Mouse (Mus musculus) forebrain, postnatal 0 days (tissue): Measurements from ENCODE around the gene Avpr1a. TPM values are rescaled to one million over a fixed set of nuclear protein-coding genes. Genes with fewer than 3 reads are reported as not detected.

ENCODE experiments used
- ATAC-seq: fragments of 200-750 bp; cut with Nextera tagmentation; 2 replicates; pipeline ENCODE4 v1.8.0; 2017; ENCODE audit warnings: mild to moderate bottlenecking, moderate library complexity
- DNase-seq: peaks from one replicate; pipeline ENCODE4 v3.0.0-alpha.2; 2015
- H3K27ac ChIP-seq: fragments of 300-500 bp; sonication (generic); 2 replicates; pipeline ENCODE4 v1.5.1; 2014; ENCODE audit warnings: low read depth, mild to moderate bottlenecking, antibody characterized with exemption, low read length, moderate library complexity, mixed read lengths
- H3K27me3 ChIP-seq: fragments of 300-500 bp; sonication (generic); 2 replicates; pipeline ENCODE4 v1.6.1; 2014; ENCODE audit warnings: mild to moderate bottlenecking, low read length, mixed read lengths; ENCODE audit not compliant: insufficient read depth
- H3K36me3 ChIP-seq: fragments of 300-500 bp; sonication (generic); 2 replicates; pipeline ENCODE4 v1.6.1; 2014; ENCODE audit warnings: mild to moderate bottlenecking, moderate library complexity; ENCODE audit not compliant: insufficient read depth
- H3K4me1 ChIP-seq: fragments of 300-500 bp; sonication (generic); 2 replicates; pipeline ENCODE4 v1.6.1; 2014; ENCODE audit warnings: antibody characterized with exemption; ENCODE audit not compliant: insufficient read depth
- H3K4me2 ChIP-seq: fragments of 300-500 bp; sonication (generic); 2 replicates; pipeline ENCODE4 v1.6.1; 2014; ENCODE audit warnings: low read depth, mild to moderate bottlenecking, moderate library complexity
- H3K4me3 ChIP-seq: fragments of 300-500 bp; sonication (generic); 2 replicates; pipeline ENCODE4 v1.5.1; 2014; ENCODE audit warnings: low read depth, low read length, mixed read lengths
- H3K9ac ChIP-seq: fragments of 300-500 bp; sonication (generic); 2 replicates; pipeline ENCODE4 v1.6.1; 2014; ENCODE audit warnings: mild to moderate bottlenecking
- H3K9me3 ChIP-seq: fragments of 300-500 bp; sonication (generic); 2 replicates; pipeline ENCODE4 v1.6.1; 2016; ENCODE audit warnings: low read length
- CTCF ChIP-seq: sonication (generic); IDR thresholded peaks from 2 replicates; pipeline ENCODE4 v1.5.1; 2016; ENCODE audit warnings: antibody characterized with exemption, control low read depth, low read depth
- WGBS: fragments of 180-500 bp; shearing (Covaris S2); extraction: QIAGEN DNeasy Blood & Tissue Kit; methylation state at CpG from one replicate; pipeline ENCODE4 v1.1.7; 2014; 5-methylcytosine and 5-hydroxymethylcytosine counted together
- polyA plus RNA-seq: library from polyadenylated mRNA; unstranded; fragments of >200 nt; fragmentation: Nextera tagmentation; extraction: Ambion mirVana; gene quantifications from 2 replicates; pipeline ENCODE4 v1.2.1, GENCODE M21; 2015
- total RNA-seq: library from RNA; depleted of rRNA; stranded (reverse); fragments of >200 nt; gene quantifications from 2 replicates; pipeline ENCODE4 v1.2.3, GENCODE M21; 2014; rRNA removed

Avpr1a gene
- total RNA-seq (3.0 and 3.3 TPM in 2 replicates), polyA plus RNA-seq (2.5 and 3.9 TPM in 2 replicates)

DNA sequence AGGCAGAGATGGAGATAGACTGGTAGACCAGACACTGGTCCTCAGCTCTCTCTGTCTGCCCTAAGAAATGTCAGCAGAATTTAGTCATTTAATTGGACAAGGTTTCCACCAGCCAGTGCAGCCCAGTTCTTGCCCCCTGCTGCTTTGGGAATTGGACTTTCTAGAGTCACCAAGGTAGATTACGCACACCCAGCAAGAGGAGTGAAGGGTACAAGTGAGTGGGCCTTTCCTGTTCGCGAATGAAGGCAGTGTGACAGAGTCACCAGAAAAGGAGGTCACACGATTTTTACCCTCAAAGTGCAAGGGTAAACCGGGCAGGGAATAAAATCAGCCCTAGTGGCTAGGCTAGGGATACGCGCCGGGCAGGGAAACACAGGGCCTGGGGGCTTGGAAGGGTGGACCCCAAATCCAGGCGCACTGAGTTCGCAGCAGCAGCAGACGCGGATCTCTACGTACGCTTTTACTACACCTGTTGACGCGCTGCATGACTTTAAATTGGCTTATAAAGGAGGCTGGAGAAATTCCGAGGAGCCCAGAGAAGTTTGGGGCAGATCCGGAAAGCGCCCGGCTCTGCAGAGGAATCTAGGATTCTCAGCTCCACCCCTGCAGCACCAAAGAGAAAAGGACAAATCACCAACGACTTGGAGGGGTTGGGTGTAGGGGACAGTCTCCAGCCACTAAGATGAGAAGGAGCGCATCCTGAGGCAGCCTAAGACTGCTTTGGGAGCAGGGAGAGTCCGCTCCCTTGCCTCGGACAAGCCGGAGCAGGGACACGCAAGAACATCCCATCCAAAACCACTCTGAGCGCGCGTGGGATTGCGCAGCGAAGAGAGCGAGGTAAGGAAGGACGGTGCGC, at the start of gene Avpr1a:
Gene Avpr1a, plus strand, starts transcription at position 639 of the 856 bp plus-strand sequence.
- ATAC-seq (peak; percentile 25), DNase-seq (no peak)
- Histone ChIP-seq H3K27me3 (peaks cover 19% of the 10 kb centered on the region), H3K36me3 (no peaks in the 10 kb centered on the region), H3K9me3 (no peaks in the 10 kb centered on the region), H3K4me2 (peak within 1 kb of the TSS; percentile 93), H3K27ac (no peak within 1 kb of the TSS), H3K4me3 (peak within 1 kb of the TSS; percentile 50), H3K4me1 (no peaks in the 10 kb centered on the region), H3K9ac (peak within 1 kb of the TSS; percentile 50)
- TF ChIP-seq CTCF: peak; percentile 2; the same call in 1 of the 2 replicates
- 3% methylated on average over 34 of the region's 34 CpGs for WGBS

DNA sequence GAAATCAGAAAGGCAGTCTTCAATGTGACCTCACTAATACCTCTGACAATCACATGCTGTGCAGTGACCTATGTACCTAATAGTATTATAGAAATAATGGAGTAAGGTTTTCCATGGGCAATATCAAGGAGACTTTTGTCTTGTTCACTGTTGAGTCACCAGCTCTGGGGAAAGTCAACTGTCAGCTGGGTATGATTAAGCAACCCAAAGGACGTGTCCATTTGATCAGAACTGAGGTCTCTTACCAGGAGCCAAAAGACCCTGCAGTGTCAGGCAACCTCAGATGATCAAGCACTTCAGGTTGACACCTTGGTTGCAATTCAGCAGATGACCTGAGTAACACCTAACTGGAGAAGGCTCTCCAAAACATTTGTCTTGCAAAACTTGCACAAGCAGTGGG, 46.0 kb upstream of the Avpr1a start:
- H3K27ac ChIP-seq: no peak overlapping the region
- H3K4me1 ChIP-seq: no peaks in the 10 kb centered on the region
- H3K4me2 ChIP-seq: no peak overlapping the region
- no peak for TF ChIP-seq CTCF
- WGBS: 66% methylated on average over 1 of the region's 1 CpGs
- no peak overlapping the region for H3K4me3 ChIP-seq
- no peak for ATAC-seq
- no peaks in the 10 kb centered on the region for H3K9me3 ChIP-seq
- no peak overlapping the region for H3K9ac ChIP-seq
- H3K36me3 ChIP-seq: no peaks in the 10 kb centered on the region
- DNase-seq: no peak
- no peaks in the 10 kb centered on the region for H3K27me3 ChIP-seq

DNA sequence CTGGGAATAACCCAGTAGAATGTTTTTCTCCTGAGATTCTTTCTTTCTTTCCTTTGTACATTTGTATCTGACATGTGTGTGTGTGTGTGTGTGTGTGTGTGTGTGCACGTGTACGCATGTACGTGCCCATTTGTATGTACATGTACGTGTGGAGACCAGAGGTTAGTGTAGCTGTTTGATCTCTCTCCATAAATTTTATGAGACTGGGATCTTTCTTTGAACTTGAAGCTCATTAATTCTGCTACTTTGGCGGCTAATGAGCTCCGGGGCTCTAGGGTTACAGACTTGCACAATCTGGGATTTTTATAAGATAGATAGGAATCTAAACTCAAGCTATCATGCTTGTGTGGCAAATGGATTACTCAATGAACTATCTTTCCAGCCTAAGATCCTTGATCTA, 42.0 kb upstream of the Avpr1a start:
- no peak for TF ChIP-seq CTCF
- Histone ChIP-seq H3K9ac (no peak overlapping the region), H3K4me3 (no peak overlapping the region), H3K9me3 (no peaks in the 10 kb centered on the region), H3K4me1 (no peaks in the 10 kb centered on the region), H3K27me3 (no peaks in the 10 kb centered on the region), H3K36me3 (no peaks in the 10 kb centered on the region), H3K27ac (no peak overlapping the region), H3K4me2 (no peak overlapping the region)
- DNase-seq (no peak), ATAC-seq (no peak)
- 73% methylated on average over 6 of the region's 6 CpGs for WGBS

DNA sequence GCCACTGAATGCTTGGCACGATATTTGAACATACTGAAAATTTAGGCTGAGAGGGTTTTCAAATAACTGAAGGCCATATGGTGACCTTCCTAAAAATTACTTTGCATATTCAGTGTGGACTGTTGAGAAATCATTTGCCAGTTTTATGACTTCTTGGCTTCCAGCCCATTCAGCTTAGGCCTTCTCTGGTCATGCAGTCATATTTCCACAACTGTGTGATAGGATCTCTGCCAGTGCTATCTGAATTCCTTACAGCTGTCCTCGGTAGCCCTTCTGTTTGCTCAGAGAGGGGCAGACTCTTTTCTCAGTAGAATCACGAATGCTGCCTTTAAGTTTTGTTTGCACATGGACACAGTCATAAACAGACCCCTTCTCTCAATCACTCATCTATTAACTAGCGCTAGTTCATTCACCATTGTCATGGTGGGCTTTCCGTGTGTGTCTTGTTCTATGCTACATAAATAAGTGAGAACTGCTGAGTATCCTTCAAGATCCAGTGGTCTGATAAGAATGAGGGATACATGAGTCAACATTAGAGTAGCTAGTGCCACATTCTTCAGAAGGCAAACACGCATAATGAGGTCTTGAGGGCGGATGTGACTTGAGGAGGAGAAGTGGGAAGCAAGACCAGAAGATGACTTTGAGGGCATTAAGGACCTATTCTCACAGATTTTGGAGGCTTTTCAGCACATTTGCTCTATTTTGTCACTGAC, 39.4 kb upstream of the Avpr1a start:
- Histone ChIP-seq H3K9me3 (no peaks in the 10 kb centered on the region), H3K27ac (no peak overlapping the region), H3K36me3 (no peaks in the 10 kb centered on the region), H3K4me2 (no peak overlapping the region), H3K27me3 (no peaks in the 10 kb centered on the region), H3K4me1 (no peaks in the 10 kb centered on the region), H3K9ac (no peak overlapping the region), H3K4me3 (no peak overlapping the region)
- no peak for TF ChIP-seq CTCF
- DNase-seq (peak; percentile 66), ATAC-seq (peak; percentile 77)
- 71% methylated on average over 7 of the region's 7 CpGs for WGBS

DNA sequence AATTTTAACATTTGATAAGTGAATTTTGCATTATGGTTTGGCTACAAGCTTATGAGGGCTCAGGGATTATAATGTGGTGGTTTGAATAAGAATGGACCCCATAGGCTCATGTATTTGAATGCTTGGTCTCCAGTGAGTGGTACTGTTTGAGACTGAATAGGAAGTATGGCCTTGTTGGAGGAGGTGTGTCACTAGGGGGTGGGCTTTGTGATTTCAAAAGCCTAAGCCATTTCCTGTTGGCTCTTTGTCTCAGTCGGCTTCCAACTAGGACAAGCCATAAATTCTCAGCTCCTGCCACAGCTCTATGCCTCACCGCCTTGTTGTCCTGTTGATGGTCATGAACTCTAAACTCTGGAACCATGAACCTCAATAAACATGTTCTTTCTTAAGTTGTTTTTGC, 37.5 kb upstream of the Avpr1a start:
- Histone ChIP-seq H3K4me2 (no peak overlapping the region), H3K36me3 (no peaks in the 10 kb centered on the region), H3K9ac (no peak overlapping the region), H3K4me1 (no peaks in the 10 kb centered on the region), H3K27ac (no peak overlapping the region), H3K9me3 (no peaks in the 10 kb centered on the region), H3K27me3 (no peaks in the 10 kb centered on the region), H3K4me3 (no peak overlapping the region)
- DNase-seq (no peak), ATAC-seq (no peak)
- 54% methylated on average over 2 of the region's 2 CpGs for WGBS
- TF ChIP-seq CTCF: no peak

DNA sequence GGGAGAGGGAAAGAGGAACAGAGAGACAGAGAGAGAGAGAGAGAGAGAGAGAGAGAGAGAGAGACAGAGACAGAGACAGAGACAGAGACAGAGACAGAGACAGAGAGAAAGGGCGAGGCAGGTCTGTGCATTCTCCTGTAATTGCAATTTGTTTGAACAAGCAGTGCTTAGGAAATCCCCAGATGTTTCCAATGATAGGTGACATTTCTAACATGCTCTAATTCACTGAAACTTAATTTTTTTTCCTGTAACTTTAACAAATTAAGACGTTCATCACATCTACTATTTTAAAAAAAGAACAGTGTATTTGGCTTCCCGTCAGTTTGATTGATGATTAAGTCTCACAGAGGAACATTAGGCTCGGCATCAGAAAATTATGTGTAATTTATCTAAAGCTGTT, 15.6 kb upstream of the Avpr1a start:
- no peak overlapping the region for H3K4me2 ChIP-seq
- no peak overlapping the region for H3K9ac ChIP-seq
- H3K27ac ChIP-seq: no peak overlapping the region
- no peak overlapping the region for H3K4me3 ChIP-seq
- H3K4me1 ChIP-seq: no peaks in the 10 kb centered on the region
- DNase-seq (no peak), ATAC-seq (no peak)
- no peaks in the 10 kb centered on the region for H3K9me3 ChIP-seq
- H3K36me3 ChIP-seq: no peaks in the 10 kb centered on the region
- no peak for TF ChIP-seq CTCF
- 69% methylated on average over 4 of the region's 4 CpGs for WGBS
- H3K27me3 ChIP-seq: no peaks in the 10 kb centered on the region

DNA sequence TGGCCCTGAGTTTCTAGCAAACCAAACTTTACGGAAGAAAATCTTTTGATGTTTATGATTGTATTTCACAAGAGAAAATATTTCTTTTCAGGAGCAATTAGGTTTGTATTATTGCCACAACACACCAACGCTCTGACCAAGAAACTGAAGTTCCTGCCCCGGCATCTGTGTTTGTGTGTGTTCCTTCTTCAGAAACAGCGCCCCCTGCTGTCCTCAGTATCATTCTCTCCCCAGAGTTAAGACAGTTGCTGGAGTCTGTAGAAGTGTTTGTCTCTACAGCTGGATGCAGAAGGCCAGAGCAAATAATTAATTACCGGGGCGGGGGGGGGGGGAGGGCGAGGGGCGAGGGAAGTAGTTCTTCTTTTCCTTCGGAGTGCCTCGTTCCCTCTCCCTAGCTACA, 1.0 kb upstream of the Avpr1a start:
- Histone ChIP-seq H3K4me2 (no peak overlapping the region), H3K27me3 (peaks cover 19% of the 10 kb centered on the region), H3K4me3 (no peak overlapping the region), H3K27ac (no peak overlapping the region), H3K9me3 (no peaks in the 10 kb centered on the region), H3K36me3 (no peaks in the 10 kb centered on the region), H3K4me1 (no peaks in the 10 kb centered on the region), H3K9ac (no peak overlapping the region)
- 19% methylated on average over 8 of the region's 10 CpGs for WGBS
- TF ChIP-seq CTCF: peak; percentile 70
- peak; percentile 80 for DNase-seq
- ATAC-seq: 0 out of 2 replicates have a peak, but pooled peaks have one; percentile 38
